Mouse (Mus musculus) ovary, postnatal 10 days (tissue): ENCODE measurements at regions not wholly inside any gene's neighbourhood (a gene's known extent, or its start where the extent isn't known, plus 50 kb on each side); places are given as distances from the start of the nearest gene placed in this dataset.
"Not testable (repeated sequence)": the region's sequence is repeated elsewhere in the genome, so short reads cannot be mapped to it uniquely, and the experiment has no call there.

Experiments used
- DNase-seq: peaks from one replicate; pipeline ENCODE4 v3.0.0; 2022; ENCODE audit warnings: low spot score

DNA sequence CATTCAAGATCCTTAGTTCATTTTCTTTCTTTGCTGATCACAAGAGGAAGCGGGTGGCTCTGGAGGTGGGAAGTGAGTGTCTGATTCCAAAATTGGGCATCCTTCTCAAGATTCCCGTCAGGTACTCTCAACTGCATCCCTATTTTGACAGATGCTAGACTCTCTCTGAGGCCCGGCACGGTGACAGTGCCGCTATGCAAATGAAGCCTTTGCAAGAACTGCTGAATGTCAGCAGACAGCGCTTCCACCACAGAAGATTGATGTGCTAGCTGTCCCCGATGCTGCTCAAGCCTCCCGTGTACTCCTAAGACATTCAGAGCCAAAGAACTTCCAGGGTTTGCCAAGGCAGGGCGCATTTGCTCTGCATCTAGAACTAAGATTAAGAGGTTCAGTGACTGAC is 50.9 kb upstream of the Cpne4 start:
- no peak for DNase-seq

DNA sequence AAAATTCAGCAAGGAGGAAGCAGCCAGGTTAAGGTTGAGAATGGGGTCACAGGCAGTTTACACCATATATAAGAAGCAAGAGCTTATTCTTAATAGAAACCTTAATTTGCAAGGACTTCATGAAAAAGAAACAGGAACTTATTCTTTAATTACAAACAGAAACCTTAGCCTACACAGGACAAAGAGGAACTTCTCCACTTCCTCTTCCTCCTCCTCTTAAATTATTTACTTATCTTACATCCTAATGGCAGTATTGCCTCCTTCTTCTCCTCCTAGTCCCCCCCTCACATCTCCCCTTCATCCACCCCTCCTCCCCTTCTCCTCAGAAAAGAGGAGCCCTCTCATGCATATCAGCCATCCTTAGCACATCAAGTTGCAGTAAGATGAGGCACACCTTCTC is 56.4 kb upstream of the Cpne4 start:
- no peak for DNase-seq

DNA sequence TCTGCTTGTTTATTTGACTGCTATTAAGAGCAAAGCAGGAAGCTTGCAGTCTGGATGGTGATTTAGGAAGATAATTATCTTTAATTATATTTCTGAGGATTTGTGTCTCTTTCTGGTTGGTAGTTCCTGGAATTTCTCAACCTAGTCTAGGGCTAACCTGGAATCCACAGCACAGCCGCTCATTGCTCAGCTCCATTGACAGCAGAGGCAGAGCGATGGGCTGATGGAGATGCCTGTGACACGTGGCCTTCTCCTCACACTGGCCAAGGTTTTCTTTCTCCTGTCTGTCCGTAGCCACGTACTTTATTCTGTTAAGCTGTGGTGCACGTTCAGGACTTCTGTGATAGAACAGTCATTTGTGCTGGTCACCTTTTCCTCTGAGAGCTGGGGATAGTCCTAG is 57.7 kb upstream of the Cpne4 start:
- DNase-seq = no peak

DNA sequence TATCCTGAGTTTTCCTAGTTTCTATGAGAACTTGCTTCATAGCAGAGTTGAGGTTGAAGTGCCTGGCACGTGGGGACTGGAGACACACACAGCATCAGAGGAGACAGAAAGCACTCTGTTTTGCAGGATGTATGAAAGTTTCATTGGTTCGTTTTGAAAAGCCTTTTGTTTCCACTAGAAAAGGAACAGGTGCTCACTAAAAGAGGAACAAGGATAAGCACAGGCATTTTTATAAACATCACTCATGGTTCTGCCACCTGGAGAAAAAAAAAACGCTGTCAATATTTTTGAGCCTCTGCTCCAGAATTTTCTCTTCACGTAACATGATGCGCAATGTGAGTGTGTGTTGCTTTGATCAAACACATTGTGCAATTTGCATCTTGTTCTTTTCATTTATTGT is 64.6 kb upstream of the Cpne4 start:
- no peak for DNase-seq

DNA sequence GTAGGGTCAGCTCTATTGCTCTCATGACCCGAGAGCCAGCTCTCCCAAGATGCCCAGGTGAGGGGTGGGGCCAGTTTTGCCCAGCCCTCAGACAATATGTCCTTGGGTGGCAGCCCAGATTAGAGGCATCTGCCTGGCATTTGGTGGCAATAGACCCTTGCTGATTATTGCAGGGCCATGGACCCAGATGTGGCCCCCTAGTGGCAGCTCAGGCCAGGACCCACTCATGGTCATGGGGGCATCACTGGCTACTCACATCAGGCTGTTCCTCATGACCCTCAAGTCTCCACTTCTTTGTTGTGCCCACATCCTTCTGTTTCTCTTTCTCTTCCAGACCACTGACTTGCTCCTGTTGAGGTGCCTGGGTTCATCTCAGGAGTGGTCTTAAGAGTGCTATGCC is 66.4 kb upstream of the Cpne4 start:
- no peak for DNase-seq

DNA sequence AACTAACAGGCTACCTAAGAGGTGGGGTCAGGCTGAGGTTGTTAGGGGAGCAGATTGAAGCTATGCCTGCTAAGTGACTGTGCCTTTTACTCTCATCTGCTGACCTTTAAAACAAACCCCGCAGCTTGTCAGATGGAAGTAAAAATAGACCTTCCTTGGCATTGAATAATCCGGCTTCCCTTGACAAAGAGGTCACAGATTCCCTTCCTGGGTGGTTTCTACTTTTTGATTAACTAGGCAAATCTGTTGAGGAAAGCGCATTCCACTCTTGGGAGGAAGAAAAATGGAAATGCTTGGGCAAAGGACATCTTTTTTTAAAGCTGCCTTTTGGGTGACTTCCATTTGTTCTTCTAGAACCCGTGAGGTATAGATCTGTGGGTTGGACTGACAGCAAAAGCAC is 72.3 kb upstream of the Cpne4 start:
- DNase-seq = no peak

DNA sequence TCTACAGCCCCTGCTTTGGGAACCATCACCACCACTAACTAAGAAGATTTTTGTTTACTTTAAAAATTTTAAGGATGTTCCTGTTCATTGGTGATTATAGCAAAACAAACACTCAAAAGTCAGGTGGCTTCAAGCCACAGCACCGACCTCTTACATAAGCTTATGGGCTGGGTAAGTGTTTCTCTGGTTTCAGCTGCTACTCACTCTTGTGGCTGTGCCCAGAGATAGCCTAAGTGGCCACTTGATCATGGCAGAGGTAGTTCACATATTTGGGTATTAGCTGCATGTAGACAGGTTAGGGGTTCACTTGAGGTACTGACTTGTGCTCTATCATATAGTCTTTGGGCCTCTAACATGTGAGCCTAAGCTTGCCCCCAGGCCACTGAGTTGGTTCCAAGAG is 79.8 kb upstream of the Cpne4 start:
- no peak for DNase-seq

DNA sequence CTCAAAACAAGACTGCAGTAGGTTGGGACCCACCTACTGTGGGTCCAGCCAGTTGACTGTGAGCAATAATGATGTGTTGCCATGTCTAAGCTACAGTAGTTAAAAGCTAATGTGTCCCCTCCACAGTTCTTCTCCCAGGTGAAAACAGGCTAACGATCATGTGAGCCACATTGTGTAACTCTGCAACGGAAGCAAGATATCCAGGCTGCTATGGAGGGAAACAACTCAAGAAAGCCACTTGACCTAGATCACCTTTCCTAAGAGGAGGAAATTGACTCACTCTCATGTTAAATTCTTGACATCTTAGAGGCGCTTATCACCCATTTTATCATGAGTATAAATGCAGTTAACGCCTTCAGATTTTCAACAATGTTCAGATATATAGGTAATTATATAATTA is 83.4 kb upstream of the Cpne4 start:
- DNase-seq = no peak

DNA sequence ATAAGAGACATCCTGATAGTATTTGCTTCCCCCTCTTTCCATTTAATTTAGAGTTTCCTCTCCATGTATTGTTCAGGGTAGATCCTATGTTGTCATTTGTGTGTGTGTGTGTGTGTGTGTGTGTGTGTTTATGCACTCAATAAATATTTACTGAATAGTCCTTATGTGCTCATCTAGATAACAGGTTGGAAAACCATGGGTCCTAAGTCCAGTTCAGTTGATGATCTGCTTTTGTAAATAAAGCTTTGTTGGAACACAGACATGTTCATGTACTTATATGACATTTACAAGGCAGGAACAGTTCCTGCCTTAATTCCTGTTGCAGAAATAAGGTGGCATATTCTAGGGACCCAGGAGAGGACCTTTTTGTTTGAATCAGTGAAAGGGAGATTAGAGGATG is 87.0 kb upstream of the Cpne4 start:
- DNase-seq = no peak

DNA sequence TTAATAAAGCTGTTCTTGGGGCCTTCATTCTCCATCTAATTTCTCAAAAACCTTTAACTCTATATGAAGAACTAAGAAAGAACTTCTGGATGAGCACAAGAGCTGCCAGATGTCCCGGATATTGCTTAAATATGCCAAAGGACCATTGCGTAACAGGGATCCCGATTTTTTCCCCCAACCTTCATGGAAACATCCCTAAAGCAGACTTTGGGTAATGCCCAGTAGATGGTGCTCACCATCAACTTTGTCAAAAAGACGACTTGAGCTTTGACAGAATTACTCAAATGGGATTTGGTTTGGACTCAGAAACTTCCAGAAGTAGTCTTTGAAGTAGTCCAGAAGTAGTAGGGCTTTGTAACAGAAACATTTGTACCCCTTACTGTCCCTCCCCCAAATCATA is 89.5 kb upstream of the Cpne4 start:
- no peak for DNase-seq

DNA sequence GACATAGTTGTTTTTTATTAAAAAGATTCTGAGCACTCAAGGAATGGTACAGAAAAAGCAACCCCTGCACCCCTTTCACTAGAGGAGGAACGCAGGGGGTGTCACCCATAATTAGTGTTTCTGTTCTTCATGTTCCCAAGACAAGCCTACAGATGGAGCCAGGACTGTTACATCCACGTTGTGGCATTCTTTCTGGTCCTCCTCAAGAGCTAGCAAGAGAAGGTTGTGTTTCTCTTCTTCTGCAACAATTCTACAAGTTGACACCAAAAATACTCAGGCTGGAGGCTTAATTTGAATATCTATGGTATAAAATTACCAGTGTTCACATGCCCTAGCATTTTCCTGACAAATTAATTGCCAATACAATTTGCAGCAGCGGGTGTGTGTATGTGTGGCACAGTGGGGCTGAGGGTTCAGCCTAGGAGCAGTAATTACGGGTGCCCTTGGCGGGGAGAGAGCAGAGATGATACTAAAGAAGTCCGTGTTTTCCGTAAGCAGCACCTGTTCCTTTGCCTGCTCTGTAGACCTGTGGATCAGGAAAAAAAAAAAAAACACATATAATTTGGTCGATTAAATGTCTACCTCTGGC is 98.4 kb upstream of the Cpne4 start:
- DNase-seq = no peak

DNA sequence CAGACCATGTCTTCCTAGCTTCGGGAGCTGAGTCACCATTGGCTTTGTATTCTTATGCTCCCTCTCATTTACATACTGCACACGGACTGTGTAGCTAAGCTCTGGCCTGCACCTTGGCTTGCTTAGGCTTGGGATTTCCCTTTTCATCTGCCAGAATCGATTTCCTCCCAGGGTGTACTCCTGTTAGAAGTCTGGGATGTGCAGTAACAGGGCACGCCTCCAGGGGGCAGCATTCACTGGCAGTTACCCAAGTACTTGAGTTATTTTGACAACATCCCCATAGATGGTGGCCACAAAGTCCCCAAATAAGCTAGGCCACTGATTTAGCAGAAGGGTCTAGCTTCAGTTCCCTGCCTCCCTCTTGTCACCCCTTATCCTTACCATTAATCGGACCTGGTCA is 102.2 kb upstream of the Cpne4 start:
- peak; percentile 2 for DNase-seq

DNA sequence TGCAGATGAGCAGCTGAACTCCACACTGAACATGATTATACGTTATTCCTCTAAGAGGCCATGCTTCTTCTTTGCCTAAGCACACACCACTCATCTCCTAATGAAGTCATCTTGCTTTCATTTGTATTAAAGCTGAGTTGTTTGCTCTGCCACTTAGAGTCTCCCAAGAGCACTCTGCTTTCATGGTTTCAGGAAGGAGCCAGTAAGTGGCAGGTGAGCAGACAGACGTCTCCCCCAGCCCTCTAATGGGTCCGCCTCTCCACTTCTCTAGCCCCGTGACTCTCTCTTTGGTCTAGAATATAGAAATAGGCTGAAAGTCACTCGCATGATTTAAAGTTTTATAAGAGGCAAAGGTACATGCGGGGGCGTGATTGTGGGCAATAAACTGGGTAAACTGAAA is 103.8 kb upstream of the Cpne4 start:
- no peak for DNase-seq

DNA sequence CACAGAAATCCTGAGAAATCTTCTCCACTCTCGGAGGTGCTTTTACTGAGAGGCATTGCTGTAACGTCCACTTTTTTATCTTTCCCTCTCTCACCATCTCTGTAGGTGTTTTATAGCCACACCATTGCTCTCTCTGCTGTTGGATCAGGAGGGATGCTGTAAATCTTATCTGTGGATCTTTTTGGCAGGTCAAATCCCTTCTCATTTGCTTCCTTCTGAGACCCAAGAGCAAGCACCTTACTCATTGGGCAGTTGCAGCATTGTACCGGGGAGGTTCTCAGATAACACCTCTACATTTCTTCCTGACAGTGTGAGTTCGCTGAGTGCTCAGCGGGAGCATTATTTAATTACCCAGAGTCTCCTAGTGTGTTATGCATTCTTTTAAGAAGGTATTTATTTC is 75.5 kb upstream of the Acpp start:
- no peak for DNase-seq

DNA sequence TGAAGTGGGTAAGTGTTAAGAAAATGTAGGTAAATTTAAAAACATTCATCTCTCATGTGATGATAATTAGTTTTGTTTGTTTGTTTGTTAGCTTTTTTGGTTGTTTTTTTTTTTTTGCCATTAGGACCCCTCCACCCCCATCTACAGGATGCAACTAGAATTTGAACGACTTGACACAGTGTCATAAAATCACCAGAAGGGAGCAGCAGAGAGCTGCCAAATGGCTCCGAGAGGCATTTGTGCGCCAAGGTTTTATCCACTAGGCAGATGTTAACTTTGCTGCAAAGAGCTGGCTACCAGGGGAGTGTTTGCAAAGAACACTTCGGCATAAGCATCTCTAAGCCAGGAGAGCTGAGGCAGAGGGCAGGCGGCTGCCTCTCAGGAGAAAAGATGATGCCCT is 72.7 kb upstream of the Acpp start:
- DNase-seq = no peak

DNA sequence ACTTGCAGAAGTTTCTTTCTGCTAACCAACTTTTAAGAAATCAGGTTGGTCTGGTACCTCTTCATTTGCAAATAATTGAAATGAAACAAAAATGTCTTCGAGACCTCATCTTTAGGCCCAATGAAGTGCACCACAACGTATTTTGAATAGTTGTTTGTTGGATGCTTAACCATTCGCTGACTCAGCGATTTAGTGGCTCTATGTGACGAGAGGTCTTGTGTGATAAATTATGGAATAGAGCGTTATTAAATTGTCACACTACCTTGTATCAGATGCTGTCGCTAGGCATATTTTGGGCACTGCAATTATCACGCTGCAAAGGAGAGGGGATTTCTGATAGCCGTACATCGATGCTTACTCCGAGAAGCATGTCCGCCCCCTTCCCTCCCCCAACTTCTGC is 71.8 kb upstream of the Acpp start:
- no peak for DNase-seq

DNA sequence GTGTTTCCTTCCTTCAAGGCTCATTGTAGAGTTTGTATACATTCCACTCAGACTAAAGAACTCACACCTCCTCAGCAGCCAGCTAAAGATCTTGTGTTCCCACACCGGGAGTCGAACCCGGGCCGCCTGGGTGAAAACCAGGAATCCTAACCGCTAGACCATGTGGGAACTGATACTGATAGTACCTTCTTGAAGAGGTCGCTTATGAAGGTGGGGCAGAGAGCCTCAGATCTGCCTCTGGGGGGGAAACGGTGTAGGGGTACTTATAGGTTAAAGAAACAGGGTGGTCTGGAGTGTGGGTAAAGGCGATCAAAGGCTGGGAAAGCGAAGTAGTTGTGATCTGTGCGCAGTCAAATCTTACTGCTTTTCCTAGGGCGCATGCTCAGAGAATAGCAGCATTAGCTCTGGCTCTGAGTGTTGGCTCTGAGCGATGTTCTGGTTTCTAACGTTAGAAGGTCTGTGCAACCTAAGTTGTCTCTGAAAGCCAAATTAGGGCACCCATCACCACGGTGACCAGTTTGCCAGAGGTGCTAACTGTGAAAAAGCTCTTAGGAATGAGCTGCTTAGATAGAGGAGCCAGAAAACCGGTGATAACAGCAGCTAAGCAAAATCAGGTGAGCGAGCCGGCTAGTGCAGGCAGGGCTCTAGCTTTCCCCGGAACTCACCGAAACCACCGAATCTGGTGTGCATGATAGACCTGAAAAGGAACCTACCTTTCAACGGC is 71.2 kb upstream of the Acpp start:
- DNase-seq = no peak

DNA sequence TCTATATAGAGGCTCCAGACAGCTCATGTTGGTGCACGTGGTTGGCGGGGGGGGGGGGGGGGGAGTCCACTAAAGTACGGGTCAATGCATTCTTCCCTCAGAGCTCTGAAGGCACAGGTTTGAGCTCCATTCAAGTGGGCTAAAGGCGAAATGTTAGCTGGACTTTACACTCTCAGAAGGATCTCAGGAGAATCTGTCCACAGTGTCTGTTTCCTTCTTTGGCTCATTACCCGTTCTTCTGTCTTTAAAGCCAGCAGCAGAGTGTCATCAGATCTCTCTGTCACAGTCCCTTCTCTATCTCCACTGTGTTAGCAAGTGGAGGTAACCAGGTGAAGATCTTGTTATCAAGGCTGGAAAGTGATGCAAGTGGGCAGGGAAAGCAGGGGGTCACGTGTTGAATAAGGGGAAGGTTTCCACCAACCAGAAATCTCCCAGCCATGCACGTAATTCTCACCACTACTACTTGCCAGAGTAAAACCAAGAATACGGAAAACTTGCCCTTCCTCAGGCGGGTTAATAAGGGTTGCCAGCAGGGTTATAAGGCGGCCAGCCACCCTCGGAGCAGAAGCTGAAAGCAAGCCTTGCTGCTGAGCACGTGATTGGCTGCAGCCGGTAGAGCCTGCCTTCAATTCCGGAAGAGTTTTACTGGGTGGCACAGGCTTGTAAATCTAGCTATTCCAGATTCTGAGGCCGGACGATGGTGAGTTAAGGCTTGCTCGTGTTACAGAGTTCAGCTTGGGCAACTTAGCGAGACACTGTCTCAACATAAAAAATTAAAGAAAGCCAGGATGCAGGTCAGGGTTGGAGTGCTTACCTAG is 70.2 kb upstream of the Acpp start:
- DNase-seq = no peak

DNA sequence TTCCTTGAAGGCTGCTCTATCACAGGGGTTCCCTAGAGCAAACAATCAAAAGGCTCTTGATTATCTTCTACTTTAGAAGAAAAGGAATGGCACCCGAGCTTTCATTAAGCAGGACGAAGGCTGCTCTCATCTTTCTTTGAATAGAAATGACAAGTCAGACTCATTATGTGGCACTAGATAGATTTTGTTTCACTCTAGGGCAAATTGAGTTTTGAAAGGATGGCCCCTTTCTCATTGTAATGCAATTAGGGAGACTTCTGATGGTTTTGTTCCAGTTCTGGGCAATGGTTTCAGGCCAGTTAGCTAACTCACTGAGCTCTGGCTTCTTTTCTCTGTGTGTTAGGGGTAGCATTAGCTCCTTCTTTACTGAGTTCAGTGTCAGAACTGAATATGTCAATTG is 69.5 kb upstream of the Acpp start:
- DNase-seq = no peak

DNA sequence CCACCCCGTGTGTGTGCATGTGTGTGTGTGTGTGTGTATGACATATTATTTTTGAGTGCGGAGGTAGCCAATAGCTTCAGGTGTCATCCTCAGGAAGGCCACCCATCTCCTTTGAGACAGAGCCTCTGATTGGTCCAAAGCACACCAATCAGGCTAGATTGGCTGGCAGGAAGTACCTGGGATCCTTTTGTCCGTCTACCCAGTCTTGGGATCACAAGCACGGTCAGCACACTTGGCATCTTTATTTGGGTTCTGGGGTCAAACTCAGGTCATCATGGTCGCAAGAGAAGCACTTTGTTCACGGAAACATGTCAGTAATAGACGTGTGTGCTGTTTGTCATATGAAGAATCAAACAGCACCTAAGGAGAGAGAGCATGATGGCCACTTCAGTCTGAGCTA is 68.9 kb upstream of the Acpp start:
- no peak for DNase-seq

DNA sequence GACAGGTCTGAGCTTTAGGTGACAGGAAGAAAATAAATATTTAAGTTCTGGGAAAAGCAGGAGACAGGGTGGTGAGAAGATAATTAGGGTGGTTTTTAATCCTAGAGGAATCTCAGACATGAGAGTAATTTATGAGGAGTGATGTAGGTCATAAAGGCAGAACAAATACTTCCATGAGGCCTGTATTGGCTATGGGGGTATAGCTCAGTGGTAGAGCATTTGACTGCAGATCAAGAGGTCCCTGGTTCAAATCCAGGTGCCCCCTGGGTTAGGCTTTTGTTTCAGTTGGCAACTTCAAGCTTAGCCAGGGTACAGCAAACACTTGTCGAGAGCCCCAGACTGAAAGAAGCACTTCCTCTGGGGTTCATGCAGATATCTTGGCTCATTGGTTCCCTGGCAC is 66.3 kb upstream of the Acpp start:
- no peak for DNase-seq

DNA sequence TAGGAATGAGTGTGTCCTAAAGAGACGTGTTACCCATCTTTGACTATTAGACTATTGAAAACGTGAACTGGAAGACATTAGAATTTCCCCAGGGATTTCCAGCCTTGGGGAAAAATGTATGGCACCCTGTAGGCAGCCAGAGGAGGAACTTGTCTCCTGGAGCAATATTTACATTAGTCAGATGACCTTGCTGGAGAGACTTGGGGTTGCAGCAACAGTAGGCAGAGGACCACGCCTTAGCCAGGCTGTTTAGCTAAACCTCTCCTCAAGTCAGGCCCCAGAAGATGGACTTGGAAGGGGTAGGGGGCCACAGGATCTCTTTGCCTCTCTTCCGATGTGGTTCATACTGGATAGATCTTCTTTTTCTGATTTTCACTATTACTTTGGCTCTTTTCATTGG is 64.1 kb upstream of the Acpp start:
- DNase-seq = no peak

DNA sequence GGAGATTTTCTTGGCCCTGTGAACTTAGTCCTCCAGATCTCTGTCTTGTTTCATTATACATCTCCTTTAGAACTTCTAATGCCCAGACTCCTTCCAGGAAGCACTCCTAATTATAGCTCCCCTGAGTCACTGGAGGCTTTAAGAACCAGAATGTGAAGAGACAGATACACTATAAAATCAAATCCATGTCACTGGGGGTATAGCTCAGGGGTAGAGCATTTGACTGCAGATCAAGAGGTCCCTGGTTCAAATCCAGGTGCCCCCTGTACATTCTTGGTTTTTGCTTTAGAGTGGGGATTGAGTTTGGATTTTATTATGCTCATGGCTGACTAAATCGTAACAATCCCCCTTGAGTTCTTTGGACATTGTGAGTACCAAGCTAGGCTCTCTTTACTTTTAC is 62.4 kb upstream of the Acpp start:
- no peak for DNase-seq

DNA sequence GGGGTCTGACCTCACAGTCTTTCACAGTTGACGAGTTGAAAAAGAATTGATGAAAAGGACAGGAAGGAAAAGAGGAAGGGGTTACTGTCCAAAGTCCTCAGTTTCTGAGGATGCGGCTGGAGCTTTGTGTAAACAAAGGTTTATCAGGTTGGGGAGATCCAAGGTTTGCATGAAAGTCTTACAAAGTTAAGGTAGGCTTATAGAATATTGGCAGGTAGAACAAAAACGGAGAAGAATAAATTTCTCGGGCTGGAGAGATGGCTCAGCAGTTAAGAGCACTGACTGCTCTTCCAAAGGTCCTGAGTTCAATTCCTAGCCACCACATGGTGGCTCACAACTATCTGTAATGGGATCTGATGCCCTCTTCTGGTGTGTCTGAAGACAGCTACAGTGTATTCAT is 60.9 kb upstream of the Acpp start:
- DNase-seq = not testable (repeated sequence)
